In the genomic region with DNA sequence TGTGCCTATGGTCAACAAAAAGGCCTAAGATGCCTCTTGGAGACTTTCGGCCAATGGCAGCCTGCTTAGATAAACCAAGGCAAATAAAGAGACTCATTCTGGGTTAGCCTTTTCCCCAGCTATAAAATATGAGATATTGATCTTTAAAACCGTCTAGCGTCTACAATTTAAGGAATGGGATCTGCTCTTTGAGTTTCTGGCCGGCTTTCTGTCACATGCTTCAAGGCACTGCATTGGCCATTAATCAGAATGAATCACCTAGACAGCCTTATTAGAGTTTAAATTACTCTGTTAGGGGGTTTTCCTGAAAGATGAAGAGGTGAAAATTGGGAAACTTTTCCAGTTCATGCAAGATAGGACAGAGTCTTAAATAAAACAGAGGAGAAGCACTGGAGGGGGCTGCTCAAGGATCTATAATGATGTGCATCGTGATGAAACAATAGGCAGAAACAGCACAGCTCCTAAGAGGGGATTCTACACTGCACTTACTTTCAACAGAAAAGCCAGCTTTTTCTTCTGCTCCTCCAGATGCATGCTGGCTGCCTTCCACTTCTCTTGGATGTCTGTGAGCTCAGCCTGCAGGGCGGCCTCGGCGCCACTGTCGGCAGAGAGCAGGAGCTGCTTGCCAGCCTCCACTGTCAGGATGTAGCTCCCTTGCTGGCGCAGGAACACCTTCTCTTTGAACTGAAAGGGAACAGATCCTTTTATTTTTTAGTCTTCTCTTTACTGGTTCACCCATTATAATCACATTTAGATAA, we compare ENCODE assay signal across 10 mouse cellular contexts. TPM values are rescaled to one million over a fixed set of nuclear protein-coding genes. Genes with fewer than 3 reads are reported as not detected.
A peak's percentile ranks its signal among the peaks of the same experiment; 100 is the strongest.
DNase-seq lines count a peak whose midpoint lies in the region; ATAC-seq and TF ChIP-seq lines count a peak whose summit lies in the region.
"Had no signal": no experiment of that assay in that cellular context is flagged by ENCODE, and none has a peak within 500 bp of the region (broad histone marks: within the 10 kb centered on the region; RNA-seq: fewer than 3 reads in every experiment).

No protein-coding gene starts in this region.

- no peaks in the 10 kb centered on the region for H3K27me3 ChIP-seq in kidney, embryonic 15.5 days
- H3K27me3 ChIP-seq in stomach, postnatal 0 days (ENCODE audit: control insufficient read depth, insufficient read depth, low read length): no peaks in the 10 kb centered on the region
- H3K27me3 ChIP-seq: neural tube, embryonic 13.5 days had no signal

- no peaks in the 10 kb centered on the region; the same call in 1 of the 2 replicates for H3K36me3 ChIP-seq in kidney, embryonic 15.5 days
- H3K36me3 ChIP-seq in stomach, postnatal 0 days (ENCODE audit: control insufficient read depth, insufficient read depth, low read length): no peaks in the 10 kb centered on the region; the same call in 1 of the 2 replicates

- 30% methylated on average over 10 of the region's 10 CpGs for WGBS in kidney, embryonic 15.5 days
- WGBS in stomach, postnatal 0 days: 69% methylated on average over 10 of the region's 10 CpGs

- TF ChIP-seq CTCF in stomach, postnatal 0 days (IDR thresholded peaks at IDR 0.05; ENCODE audit: low read depth): no peak

- H3K9me3 ChIP-seq in kidney, embryonic 15.5 days (replicated peaks): no peaks in the 10 kb centered on the region
- H3K9me3 ChIP-seq in stomach, postnatal 0 days (ENCODE audit: control insufficient read depth, low read length): no peaks in the 10 kb centered on the region
- H3K9me3 ChIP-seq: neural tube, embryonic 13.5 days had no signal

- DNase-seq in kidney, adult 8-10 months: no peak
- DNase-seq in brain, adult 2 months (ENCODE audit: low read depth, low spot score): peak; percentile 82
- peak; percentile 17 to 29 for DNase-seq in frontal cortex, postnatal 10 days (ENCODE audit: low spot score in 2 of 2)
- peak; percentile 16 for DNase-seq in left cerebral cortex, adult 11 months (ENCODE audit: low spot score)
- no peak for DNase-seq in retina, embryonic 14.5 days (ENCODE audit: low spot score)
- no peak for DNase-seq in stomach, postnatal 0 days (ENCODE audit: low spot score)

- no peak overlapping the region for H3K4me3 ChIP-seq in kidney, embryonic 15.5 days (replicated peaks)
- H3K4me3 ChIP-seq in stomach, postnatal 0 days (ENCODE audit: low read depth, low read length): no peak overlapping the region
- H3K4me3 ChIP-seq: neural tube, embryonic 13.5 days had no signal

- no peak for TF ChIP-seq EP300 in stomach, postnatal 0 days (optimal IDR thresholded peaks at IDR 0.05)

- H3K4me1 ChIP-seq in kidney, embryonic 15.5 days: peaks cover 8% of the 10 kb centered on the region
- no peaks in the 10 kb centered on the region for H3K4me1 ChIP-seq in stomach, postnatal 0 days (replicated peaks; ENCODE audit: control insufficient read depth, insufficient read depth)
- H3K4me1 ChIP-seq: neural tube, embryonic 13.5 days had no signal

- H3K4me2 ChIP-seq in kidney, embryonic 15.5 days: no peak overlapping the region
- H3K4me2 ChIP-seq in stomach, postnatal 0 days (replicated peaks; ENCODE audit: low read depth): no peak overlapping the region
- H3K4me2 ChIP-seq: neural tube, embryonic 13.5 days had no signal

- H3K27ac ChIP-seq in kidney, embryonic 15.5 days: peak overlapping the region; percentile 30; the same call in 1 of the 2 replicates
- H3K27ac ChIP-seq in stomach, postnatal 0 days (replicated peaks): no peak overlapping the region
- H3K27ac ChIP-seq: neural tube, embryonic 13.5 days had no signal

- ATAC-seq in kidney, embryonic 15.5 days (replicated peaks; ENCODE audit: low FRiP score): peak; percentile 62
- ATAC-seq in stomach, postnatal 0 days (ENCODE audit: low FRiP score, low TSS enrichment): no peak
- ATAC-seq in megakaryocyte, adult 5-6 weeks (ENCODE audit: poor library complexity, severe bottlenecking): no peak

- H3K9ac ChIP-seq in kidney, embryonic 15.5 days: no peak overlapping the region
- H3K9ac ChIP-seq in stomach, postnatal 0 days (ENCODE audit: low read length): no peak overlapping the region
- H3K9ac ChIP-seq: neural tube, embryonic 13.5 days had no signal

RNA-seq across cellular contexts. Expression of gene Gm10097, which starts 28.2 kb away (rescaled TPM):
- 0.05 and 0.12 TPM in 2 replicates for polyA plus RNA-seq in kidney, embryonic 15.5 days (2015; fragmentation: Nextera tagmentation; extraction: Ambion mirVana)
- 0.06 and 0.07 TPM in 2 replicates for polyA plus RNA-seq in stomach, postnatal 0 days (2015; fragmentation: Nextera tagmentation; extraction: Ambion mirVana)
- not detected in 2 replicates for total RNA-seq in megakaryocyte, adult 5-6 weeks (2015)
- total RNA-seq in megakaryocyte, adult 5-6 weeks (2017): 0.18 TPM in 1 of 2 replicates, not detected in the other
- total RNA-seq: liver, adult 2 months had no signal
- polyA plus RNA-seq: liver, adult 2 months had no signal

Comparison
In these comparisons a context has a peak if more than half of its experiments do, and no peak if none do; other contexts are left out.
1. DNase-seq: peak in brain, adult 2 months (single experiment), frontal cortex, postnatal 10 days (2 of 2) and left cerebral cortex, adult 11 months (single experiment); none in kidney, adult 8-10 months (0 of 2), retina, embryonic 14.5 days (single experiment) and stomach, postnatal 0 days (single experiment).